Mouse (Mus musculus): ENCODE measurements around the gene Crybg2.

Crybg2 gene

DNA sequence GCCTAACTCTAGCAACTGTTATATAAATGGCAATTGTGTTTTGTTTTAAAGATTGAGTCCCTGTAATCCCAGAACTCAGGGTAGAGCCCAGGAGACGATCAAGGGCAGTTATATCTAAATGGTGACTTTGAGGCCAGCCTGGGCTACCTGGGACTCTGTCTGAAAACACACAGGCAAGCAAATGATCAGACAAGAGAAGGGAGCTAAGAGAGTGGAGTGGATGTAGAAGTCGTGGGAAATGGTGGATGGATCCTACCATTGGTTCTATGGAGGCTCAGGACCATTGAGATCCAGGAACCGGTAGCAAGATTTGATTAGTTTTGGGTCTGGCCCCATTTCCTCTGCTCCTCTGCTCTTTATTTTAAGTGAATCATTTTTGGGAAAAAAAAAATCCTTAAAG is 35.5 kb downstream of the Crybg2 start:
- no peak for DNase-seq

DNA sequence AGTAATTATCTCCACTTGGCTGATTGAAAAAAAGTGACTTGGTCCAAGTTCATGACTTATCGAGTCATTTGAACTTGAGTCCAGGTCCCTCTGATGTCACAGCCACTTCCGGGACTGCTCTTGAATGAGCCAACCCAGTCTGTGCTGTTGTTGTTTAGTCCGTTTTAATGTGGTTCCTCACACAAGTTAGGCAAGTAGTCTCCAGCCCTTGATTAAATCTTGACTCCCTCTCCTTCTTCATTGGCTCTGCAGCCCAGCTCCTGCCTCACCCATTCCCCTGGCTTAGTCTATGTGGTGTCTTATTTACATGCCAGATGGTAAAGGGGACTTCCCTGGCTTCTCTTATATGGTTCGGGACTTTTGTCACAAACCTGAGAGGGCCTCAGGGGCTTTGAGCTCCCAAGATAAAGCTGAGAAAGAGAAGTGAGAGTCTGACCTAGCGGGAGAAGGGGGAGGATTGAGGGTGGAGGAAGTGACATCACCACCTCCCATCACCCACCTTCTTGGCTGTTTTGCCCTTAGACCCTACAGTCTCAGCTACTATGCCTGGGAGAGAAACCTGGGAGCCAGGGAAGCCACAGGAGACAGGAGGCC is 36.5 kb downstream of the Crybg2 start:
- DNase-seq = no peak

DNA sequence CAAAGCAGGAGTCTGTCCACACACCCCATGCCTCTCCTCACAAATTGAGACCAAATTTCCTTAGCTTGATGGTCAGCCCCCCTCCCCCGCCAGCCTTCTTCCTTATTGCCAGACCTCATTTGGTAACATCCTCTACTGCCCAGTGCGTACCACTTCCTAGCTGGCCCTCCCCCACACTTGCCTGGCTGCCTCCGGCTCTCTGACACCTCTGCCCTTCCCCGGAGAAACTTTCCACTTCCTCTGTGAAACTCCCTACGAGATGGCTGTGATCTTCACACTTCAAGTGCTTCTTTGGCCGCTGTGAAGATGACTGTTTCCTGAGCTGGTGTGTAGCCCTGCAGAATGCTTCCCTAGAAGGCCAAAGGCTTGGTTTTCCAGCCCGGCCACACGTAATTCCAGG is 38.0 kb downstream of the Crybg2 start:
- no peak for DNase-seq

DNA sequence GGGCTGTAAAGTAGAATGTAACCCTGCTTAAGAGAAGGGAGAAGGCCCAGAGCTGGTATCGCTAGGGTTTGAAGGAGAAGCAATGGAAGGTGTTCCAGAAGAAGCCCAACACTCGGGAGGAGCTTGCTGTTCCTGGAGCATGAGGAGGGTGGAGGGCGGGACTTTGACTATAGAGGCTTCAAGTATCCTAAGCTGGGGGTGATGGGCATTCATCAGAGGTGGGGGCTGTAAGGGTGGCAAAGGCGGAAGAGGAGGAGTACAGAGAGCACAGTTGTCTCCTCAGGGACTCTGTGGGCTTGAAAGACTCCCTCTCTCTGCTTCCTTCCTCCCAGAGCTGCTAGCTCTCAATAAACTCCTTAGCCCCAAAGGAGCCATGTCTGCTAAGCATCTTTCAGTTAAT is 39.6 kb downstream of the Crybg2 start:
- DNase-seq = no peak

DNA sequence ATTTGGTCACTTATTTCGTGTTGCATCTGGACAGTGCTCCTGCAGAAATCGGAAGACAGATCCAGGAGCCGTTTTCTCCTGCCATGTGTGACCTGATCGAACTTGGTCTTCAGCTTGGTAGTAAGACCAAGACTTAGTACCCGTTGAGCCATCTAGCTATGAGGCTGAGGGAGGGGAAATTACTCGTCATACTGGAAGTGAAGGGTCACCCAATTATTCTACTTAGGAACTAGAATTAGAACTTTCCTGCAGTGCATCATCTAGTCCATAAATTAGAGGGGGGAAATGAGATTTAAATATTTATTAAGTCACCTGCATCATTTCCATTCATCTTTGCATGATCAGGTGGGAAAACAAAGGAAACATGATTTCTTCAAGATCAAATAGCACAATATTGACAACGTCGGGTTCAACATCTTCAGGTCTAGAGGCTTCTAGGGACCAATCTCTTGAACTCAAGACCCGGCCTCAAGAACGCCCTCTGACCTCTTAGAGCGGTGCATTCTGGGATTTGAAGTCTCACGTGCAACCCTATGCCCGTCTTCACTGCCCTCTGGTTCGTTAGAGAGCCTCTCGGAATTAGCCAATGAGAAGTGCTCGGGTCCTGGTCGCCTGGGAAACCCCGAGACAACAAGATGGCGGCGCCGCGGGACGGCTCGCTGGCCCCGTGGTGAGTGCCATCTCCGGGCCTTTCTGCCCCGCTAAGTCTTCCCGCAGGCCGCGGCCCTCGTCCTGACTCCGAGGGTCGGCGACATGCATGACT is 41.5 kb downstream of the Crybg2 start, which contains the start of gene Ubxn11:
Gene Ubxn11, plus strand, starts transcription at position 592 of the 763 bp plus-strand sequence.
- DNase-seq = peak; percentile 96

DNA sequence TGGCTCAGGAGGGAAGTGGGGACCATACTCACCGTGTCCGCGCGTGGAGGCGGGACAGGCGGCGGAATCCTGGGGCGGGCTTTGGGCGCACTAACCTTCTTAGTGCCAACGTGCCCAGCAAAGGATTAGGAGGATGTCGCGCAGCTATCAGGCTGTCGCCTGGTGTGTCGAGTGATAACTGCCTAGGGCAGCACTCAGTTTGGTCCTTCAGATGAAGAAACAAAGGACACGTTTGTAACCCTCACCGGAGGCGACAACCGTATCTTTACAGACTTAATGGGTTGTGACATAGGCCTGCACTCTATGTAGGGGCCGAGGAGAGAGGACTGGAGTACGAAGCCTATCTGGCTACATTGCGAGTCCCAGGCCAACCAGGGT is 42.1 kb downstream of the Crybg2 start:
- DNase-seq = no peak

DNA sequence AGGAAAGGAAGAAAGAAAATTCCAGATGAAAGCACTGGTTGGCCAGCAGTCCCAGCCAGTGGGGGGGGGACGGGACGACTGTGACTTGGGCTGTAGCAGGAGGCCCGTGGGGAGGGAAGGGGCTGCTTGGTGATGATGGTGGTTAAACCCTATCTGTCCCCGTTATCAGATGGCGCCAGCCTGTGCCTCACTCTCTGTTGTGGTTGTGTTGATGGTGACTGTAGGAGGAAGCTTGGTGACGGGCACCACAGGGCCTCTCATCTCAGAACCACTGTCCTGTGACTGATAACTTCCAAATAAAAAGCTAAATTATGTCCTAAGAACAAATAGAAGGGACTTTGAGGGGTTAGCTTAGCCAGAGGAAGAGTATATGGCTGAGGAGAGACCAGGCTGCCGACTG is 45.5 kb downstream of the Crybg2 start:
- no peak for DNase-seq

DNA sequence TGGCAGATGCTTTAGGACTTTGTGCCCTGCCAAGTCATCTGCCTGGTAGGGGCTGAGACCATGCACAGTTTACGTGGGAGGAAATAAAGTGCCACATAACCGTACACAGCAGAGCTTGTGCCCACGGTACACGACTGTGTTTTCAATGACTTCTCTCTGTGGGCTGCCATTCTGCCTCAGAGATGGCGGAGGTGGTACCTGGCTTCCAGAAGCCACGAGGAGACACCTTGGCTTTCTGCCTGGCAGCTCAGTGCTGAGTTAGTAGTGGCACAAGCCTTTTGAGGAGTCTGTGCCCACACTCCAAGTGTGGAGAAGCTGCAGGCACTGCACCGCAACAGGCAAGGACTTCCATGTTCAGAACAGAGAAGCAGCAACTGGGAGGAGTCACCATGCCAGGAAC is 47.1 kb downstream of the Crybg2 start:
- no peak for DNase-seq

DNA sequence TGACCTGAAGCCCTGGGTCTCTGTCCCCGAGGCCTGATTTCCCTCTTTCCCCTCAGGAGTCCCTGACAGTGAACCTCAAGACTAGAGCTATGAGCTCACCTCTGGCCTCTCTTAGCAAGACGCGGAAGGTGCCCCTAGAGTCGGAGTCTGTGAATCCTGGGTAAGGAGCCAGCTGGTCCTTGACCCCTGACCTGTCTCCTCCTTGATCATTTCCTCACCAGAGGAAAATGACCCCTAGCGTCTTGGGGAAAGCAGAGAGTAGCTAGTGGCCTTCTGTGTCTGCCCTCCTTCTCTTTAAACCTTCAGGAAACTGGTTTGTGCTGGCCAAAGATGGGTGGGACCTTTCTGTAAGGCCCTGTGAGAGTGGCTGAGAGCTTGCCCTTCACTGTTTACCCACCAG is 47.6 kb downstream of the Crybg2 start:
- DNase-seq = no peak

DNA sequence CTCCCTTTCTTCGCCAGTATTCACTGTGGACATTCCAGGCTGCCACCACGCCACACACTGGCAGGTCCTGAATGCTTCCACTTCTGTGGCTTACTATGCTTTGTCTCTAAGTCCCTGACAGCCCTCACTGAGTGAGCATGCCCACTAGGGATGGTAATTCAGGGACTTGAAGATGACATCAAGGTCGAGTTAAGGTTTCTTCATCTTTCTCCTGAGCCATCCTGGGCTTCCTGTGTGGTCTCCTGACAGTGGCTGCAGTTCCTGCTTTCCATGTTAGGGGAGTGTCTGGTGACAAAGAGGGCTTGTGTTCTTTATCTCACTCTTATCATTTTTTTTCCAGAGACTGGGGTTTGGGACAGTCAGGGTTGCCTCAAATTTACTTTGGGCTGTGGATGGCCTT is 50.0 kb downstream of the Crybg2 start:
- no peak for DNase-seq

DNA sequence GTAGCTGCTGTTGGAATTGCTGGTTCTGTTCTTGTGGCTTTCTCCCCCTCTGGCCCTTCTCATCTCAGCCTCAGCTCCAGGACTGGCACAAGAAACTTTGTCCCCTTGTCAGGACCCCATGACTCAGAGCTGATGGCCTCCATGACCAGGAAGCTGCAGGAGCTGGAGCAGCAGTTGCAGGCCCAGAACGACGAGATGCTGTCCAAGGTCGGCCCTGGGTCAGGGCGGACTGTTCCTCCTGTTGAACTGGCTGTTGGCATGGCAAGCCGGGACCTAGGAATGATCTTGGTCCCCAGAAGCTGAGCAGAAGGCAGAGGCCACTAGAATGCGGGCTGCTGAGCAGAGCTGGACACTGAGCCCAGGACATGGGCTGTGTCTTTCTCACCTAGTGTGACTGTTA is 51.8 kb downstream of the Crybg2 start:
- DNase-seq = no peak

DNA sequence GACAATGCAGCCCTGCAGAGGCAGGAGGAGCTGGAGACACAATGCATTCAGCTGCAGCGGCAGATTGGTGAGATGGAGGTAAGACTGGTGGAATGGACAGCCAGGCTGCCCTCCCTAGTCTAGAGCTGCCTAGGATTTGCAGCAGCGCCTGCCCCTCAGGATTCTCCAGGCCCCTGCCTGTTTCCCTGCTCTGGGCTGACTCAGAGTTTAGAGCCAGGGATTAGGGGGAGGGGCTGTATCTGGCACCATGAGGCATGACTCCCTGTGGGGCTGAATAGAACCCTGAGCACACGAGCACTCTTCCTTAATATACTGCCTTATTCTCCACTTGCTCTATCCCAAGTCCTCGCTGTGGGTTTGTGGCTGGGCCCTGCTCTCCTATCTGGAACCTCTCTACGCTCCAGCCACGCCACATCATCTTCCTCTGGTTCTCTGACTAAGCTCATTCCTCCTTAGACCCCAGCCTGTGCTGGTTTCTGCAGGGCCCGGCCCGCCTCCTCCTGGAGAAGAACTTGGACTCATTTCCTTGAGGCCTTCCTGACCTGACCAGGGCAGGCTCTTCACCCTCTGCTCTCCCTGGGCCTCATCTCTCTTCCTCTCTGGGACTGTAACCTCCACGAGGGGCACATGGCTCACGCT is 52.9 kb downstream of the Crybg2 start:
- DNase-seq = peak; percentile 63

DNA sequence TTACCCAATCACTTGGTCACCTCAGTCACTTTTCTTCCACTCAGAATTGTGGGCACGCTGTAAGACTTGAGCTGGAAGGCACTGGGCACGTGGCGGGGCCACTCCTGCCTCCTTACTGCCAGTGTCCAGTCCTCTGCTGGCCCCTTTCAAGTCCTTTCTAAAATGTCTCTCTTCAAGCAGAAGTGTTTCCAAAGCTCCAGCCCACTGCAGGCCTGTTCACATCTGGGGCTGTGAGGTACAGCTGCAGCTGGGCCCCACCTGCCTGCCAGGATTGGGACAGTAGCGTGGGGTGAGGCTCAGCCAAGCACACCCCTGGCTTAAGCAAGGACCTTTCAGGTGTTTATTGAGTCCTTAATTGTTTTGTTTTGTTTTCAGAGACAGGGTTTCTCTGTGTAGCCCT is 53.4 kb downstream of the Crybg2 start:
- DNase-seq = no peak

DNA sequence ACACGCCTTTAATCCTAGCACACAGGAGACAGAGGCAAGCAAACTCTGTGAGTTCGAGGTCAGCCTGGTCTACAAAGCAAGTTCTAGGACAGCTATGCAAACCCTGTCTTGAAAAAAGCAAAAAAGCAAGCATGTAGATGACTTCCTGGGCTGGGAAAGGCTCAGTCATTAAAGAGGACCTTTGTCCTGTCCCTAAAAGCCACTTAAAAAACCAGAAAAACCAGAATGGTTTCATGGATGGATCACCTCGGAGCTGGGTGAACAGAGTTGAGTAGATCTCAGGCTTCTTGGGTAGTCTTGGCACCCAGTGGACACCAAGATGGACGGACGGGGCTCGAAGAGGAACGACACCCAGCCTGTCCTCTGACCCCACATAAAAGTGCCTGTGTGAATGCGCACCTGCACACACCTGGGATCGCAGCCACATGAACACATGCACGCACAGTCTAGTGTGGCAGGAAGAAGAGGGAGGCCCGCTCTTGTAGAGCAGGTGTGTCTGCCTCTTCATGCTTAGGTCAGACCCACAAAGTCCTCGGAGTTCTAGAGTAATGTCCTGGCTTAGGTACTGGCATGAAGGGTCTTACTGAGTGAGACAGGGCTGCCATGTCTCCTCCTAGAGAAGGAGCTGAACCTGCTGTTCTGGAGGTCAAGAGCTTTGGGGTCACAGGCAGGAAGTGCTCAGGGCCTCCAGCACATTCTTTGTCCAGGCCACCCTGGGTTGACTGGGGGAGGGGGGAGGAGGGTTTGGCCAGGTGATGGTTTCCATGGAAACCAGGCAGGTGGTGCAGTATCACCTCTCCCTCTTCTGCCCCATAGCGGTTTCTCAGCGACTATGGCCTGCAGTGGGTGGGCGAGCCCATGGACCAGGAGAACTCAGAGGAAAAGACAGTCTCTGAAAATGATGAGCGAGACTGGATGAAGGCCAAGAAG is 54.9 kb downstream of the Crybg2 start:
- no peak for DNase-seq

DNA sequence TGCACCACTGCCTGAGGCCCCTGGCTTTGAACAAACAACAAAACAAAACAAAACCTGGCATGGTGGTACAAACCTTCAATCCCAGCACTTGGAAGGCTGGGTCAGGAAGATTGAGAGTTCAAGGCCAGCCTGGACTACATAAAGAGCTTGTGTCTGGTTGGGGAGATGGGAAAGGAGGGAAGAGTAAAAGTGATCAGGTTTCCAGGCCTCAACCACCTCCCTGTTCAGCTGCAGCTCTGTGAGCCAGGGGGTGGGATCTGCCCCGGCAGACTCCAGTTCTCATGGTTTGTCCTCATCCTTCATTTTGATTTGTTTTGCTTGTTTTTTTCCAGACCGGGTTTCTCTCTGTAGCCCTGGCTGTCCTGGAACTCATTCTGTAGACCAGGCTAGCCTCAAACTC is 55.9 kb downstream of the Crybg2 start:
- DNase-seq = no peak

DNA sequence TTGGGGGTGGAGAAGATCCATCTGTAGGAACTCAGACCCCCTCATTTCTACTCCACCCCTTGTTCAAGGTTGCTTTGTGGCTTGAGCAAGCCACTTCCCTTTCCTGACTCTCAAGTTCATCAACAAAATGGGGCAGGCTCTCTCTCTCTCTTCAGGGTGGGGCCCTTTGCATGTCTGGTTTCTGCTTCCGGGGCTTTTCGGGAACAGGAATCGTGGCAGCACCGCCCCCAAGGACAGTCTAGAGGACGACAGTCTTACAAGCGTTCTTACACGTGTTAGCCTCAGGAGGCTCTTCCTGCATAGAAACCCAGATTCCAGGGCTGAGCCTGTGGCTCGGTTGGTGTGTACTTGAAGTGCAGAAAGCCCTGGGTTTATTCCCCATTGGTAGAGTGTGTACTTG is 56.4 kb downstream of the Crybg2 start:
- no peak for DNase-seq

DNA sequence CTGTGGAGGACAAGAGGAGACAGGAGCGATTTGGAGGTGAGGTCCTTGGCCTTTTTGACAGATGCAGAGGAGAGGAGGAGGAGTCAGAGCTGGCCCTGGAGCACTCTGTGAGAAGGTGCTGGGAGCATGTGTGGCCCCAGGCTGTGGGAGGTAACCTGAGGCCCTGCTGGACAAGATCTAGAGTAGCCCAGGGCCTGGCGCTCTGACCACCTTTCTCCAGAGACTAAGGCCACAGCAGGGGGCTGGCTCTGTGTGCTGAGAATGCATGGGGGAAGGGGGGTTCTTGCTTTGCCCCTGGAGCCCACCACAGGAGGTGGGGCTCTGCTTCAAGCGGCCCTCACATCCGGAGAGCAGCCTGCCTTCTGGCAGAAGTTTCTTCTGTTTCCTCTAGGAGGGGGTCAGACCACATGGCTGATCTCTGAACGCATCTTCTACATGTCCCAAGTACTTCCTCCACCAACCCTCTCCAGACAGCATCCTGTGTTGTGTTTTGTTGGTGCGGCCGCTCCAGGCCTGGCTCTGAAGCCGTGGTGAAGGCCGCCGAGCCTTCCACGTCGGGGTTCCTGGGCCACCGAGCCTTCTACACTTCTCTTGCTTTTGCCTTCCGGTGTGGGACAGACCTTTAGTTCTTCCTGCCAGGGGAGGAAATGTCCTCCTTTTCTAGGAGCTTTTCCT is 57.6 kb downstream of the Crybg2 start:
- no peak for DNase-seq

DNA sequence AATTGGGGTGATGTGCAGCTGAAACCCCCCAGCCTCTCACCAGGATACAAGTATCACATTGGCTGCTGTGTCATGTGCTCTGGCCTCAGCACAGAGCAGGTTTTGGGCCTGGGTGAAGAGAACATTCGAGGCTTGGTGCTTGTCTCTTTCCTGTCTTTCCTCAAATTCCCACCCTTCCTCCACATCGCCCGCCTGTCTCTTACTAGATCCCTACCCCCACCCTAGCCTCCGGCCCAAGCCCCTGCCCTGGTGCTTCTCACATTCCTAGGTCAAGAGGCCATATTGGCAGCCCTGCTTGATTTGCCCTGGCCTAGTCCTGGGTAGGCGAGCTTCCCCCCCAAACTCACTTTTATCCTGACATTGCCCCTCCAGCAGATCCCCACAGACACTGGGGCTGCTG is 58.4 kb downstream of the Crybg2 start:
- DNase-seq = no peak

DNA sequence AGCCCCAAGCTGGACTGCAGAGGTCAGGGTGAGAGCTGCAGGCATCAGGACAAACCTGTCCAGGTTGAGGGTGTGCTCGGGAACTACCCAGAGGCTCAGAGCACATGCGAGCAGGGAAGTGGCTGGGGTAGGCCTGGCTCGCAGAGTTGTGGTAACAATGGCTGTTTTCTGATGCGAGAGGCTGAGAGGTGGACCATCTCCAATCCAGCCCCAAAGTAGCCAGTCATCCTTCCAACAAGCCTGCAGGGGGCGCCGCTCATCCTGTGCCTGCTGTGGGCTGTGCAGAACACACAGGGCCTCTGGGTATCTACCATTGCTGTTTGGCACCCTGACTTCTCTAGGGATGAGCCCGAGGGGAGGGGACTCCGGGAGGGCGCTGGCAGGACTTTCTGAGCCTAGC is 59.0 kb downstream of the Crybg2 start:
- peak; percentile 37 for DNase-seq

DNA sequence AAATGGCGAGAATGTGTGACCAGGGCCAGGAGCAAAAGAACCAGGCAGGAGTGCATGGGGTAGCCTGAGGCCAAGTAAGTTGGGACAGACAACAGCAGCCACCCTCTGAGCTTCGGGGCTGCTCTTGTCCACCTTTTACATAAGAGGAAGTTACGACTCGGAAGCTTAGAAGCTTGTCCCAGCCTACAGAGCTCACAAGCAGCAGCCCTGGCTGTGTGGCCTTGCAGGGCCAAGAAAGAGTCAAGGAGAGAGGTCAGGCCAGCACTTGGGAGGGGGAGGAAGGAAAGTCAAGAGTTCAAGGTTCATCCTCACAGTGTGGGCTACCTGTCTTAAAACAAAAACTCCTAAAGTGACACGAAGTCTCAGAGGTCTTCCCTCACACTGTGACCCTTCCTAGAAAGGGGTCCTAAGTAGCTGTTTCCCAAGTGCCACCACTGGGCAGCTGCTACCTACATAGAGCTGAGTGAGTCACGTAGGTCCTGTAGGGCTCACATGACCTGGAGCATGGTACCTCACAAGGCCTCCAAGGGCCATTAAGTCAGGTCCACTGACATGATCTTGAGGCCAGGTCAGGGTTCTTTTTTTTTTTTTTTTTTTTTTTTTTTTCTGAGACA is 59.7 kb downstream of the Crybg2 start:
- DNase-seq = no peak

DNA sequence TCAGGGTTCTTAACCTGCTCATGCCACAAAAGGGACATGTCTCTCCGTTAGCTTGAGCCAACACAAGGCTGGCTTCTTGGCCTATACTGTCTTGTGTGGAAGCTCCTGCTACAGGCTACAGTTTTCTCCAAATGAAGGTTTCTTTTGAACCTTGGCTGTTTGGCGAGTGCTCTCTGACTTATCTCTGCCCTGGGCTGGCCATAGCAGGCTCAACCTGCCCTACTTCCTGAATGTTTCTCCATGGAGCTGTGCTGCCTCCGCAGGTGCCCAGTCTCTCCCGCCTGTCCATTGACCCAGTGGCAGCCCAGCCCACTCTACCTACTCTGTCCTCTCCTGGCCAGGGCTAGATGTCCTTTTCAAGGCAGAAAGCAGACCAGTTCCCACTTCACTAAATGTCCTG is 60.3 kb downstream of the Crybg2 start:
- no peak for DNase-seq

DNA sequence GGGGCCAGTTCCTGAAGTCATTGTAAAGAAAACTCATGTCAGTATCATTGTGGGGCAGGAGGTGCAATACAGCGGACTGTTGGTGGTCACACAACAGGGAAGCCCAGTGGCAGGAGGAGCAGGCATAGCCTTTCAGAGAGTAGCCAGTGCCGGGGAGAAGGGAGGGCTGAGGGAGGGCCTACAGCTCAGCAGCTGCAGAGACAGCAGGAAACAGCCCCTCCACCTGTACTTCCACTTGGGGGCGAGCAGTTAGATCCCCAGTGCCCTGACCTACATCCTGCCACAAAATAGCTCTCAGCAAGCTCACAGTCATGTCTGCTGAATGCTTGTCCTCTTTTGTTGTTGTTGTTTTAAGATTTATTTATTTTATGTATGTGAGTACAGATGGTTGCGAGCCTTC is 61.0 kb downstream of the Crybg2 start:
- DNase-seq = peak; percentile 24
